Mouse (Mus musculus) frontal cortex, postnatal 14 days (tissue): ENCODE results near the gene Sstr2.
"Not testable (repeated sequence)": the region's sequence is repeated elsewhere in the genome, so short reads cannot be mapped to it uniquely, and the experiment has no call there.

Experiments
- DNase-seq, 2 experiments: peaks; one replicate each; pipeline ENCODE4 v3.0.0; 2022; ENCODE audit warnings: low spot score in 2 of 2

Gene Sstr2

GRCm38 (mm10) chr11:113656511-113656932 is 37.4 kb downstream of the Sstr2 start:
- no peak for DNase-seq

- no peak for DNase-seq
These were observed 38.1 kb downstream of the Sstr2 start for GRCm38 (mm10) chr11:113657221-113657620.

DNA sequence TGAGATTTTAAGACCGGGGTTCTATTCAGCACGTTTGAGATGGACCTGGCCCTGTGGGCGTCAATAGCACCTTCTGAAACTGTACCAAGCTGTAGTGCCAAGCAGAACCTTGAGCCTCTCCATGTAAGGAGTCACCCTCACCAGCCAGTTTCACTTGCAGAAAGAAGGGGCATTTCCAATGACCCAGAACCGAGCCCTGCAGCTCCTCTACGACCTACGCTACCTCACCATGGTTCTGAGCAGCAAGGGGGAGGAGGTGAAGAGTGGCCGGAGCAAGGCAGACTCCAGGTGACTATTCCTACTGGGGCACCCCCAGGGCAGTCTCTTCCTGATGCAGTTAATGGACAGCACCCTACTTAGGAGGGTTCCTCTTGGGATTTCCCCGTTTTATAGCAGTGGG is 39.2 kb downstream of the Sstr2 start:
- DNase-seq: no peak

GRCm38 (mm10) chr11:113658763-113659162 is 39.6 kb downstream of the Sstr2 start:
- no peak for DNase-seq

- not testable (repeated sequence) for DNase-seq
These were observed 41.1 kb downstream of the Sstr2 start for GRCm38 (mm10) chr11:113660213-113660612.

DNA sequence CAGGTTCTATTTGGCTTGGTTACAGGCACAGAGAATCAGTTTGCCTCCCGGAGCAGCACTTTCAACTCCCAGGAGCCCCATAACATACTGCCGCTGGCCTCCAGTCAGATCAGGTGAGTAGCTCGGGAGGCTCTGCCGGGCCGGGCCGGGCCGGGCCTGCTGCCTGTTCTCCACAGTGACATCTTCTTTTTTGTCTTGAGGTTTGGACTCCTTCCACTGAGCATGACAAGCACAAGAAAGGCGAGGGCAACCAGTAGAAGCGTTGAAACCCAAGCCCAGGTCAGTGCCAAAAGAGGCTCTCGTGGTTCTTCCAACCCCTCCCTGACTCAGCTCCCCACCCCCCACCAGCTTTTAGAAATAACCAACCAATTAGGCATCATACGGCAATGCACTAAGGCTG is 41.8 kb downstream of the Sstr2 start:
- no peak for DNase-seq

GRCm38 (mm10) chr11:113661835-113662351 is 42.8 kb downstream of the Sstr2 start:
- DNase-seq: no peak

- DNase-seq: no peak
These were observed 45.1 kb downstream of the Sstr2 start for GRCm38 (mm10) chr11:113664279-113664678.

- no peak for DNase-seq
These were observed 47.1 kb downstream of the Sstr2 start for GRCm38 (mm10) chr11:113666205-113666604.

- no peak for DNase-seq
These were observed 47.5 kb downstream of the Sstr2 start for GRCm38 (mm10) chr11:113666648-113667047.

DNA sequence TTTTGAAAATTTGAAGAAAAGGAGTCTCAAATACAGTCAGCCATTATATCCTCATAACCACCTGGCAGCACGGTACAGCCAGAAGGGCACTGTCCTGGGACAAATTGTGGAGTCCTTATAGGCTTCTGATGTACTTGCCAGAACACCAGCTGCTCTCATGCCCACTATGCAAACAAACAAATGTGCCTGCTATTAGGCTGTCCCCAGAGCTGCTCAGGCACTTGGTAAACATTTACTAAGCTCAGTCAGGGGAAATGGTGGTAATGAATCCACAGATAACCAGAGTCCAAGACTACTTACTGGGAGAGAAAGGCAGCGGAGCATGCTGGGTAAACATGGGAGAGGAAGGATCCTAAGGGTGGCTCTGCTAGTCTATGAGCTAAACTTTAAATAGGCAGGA is 48.0 kb downstream of the Sstr2 start:
- DNase-seq: no peak

DNA sequence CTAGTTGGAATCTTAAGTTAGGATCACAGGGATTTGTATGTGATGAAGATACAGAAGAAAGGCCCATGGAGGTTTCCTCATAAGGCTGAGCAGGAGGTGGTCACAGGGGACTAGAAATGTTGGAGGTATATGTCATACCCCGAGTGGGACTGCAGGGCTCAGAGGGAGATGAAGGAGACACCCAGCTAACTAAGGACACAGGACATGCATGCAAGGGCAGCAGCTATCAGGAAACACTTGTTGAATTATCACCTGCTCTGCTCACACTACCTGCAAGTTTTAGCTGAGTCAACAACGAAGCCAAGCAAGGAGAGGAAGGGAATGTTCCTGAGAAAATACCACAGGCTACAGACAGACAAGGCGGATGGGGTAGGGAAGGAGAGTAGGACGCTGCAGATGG is 48.6 kb downstream of the Sstr2 start:
- no peak for DNase-seq

DNA sequence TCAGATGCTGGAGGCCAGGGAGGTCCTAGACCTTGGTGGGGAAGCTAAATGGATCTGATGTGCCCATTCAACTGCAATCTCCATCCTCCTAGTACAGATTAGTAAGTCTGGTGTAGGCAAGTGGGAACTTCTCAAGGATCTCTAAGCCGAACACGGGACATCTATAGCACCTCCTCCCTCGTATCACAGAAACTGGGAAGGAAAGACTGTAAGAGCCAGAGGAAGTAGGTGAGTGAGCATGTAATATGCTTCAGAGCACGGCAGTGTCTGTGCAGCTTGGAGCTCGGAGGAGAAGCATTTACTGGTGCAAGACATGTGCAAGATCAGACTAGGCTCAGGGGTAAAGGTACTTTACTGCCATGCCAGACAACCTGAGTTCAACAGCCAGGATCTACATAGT is 49.7 kb downstream of the Sstr2 start:
- DNase-seq: no peak

GRCm38 (mm10) chr11:113669711-113670110 is 50.6 kb downstream of the Sstr2 start:
- no peak for DNase-seq

DNA sequence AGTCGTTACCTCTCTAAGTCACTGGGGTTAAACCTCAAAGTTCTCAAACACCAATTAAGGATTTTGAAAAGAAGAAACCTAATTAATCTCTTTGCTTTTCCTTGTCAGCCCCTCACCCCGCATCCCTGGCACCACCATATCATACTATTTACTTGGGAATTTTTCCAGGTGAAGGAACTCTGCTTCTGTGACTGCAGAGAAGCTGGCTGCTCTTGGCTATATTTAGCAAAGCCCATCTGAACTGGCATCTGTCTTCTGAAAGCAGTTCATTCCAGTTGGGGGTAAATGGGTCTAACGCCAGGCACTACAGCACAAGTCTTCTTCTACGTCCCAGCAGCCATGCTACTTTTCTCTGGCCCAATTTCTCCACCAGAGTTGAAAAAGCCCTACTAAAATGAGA is 54.5 kb downstream of the Sstr2 start:
- DNase-seq: no peak

DNA sequence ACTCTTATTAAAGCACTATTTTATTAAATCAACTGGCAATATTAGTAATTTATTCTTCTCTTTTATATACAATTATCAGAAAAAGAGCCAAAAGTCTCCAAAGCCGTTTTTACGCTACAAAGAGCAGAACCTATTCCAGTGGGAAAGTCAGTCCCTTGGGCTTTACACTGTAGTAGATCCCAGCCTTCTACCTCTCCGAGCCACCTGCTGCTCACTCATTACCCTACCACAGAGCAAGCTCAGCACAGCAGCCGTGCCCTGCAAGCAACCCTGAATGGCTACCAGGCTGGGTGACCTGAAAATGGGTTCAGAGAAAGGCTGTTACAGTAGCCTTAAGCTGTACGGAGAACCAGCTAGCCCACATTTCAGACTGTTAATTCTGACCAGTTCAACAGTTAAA is 55.5 kb downstream of the Sstr2 start:
- DNase-seq: no peak
